Comparison of ENCODE assay signal across 8 mouse cellular contexts in genomic region chr10:20312736-20313301, GRCm38 (mm10). TPM values are rescaled to one million over a fixed set of nuclear protein-coding genes. Genes with fewer than 3 reads are reported as not detected.
DNase-seq lines count a peak whose midpoint lies in the region; ATAC-seq lines count a peak whose summit lies in the region.

No protein-coding gene starts in this region.

- peak overlapping the region; percentile 61 for H3K4me2 ChIP-seq in intestine, embryonic 15.5 days (replicated peaks)

- peak; percentile 88 for DNase-seq in adrenal gland, adult 8-10 months
- peak; percentile 83 for DNase-seq in embryo, embryonic 11.5 days (ENCODE audit: low read depth, low spot score)
- peak; percentile 82 to 84 for DNase-seq in gastrocnemius, postnatal 36 days
- peak; percentile 92 to 94 for DNase-seq in left cerebral cortex, postnatal 14 days (ENCODE audit: low spot score in 2 of 2)
- DNase-seq in right cerebral cortex, postnatal 14 days: peak; percentile 94
- peak; percentile 88 for DNase-seq in urinary bladder, postnatal 25 days (ENCODE audit: low spot score)

- ATAC-seq in intestine, embryonic 15.5 days: peak; percentile 79
- peak; percentile 70 for ATAC-seq in megakaryocyte-erythroid progenitor cell, adult 5-6 weeks (replicated peaks; ENCODE audit: low FRiP score, low TSS enrichment, poor library complexity, severe bottlenecking)

- no peaks in the 10 kb centered on the region for H3K27me3 ChIP-seq in intestine, embryonic 15.5 days (replicated peaks)

- peak overlapping the region; percentile 100 for H3K27ac ChIP-seq in intestine, embryonic 15.5 days

- peak overlapping the region; percentile 85 for H3K4me3 ChIP-seq in intestine, embryonic 15.5 days (replicated peaks)

- no peaks in the 10 kb centered on the region for H3K36me3 ChIP-seq in intestine, embryonic 15.5 days

- intact Hi-C loops in gastrocnemius, postnatal 36 days (cut with DNase I): no loop called here
- intact Hi-C loops in left cerebral cortex, postnatal 14 days (cut with DNase I): no loop called here

- H3K9me3 ChIP-seq in intestine, embryonic 15.5 days: no peaks in the 10 kb centered on the region

- H3K9ac ChIP-seq in intestine, embryonic 15.5 days: peak overlapping the region; percentile 92

- under 1% methylated on average over 54 of the region's 54 CpGs for WGBS in intestine, embryonic 15.5 days

- H3K4me1 ChIP-seq in intestine, embryonic 15.5 days (replicated peaks): 0 out of 2 replicates have a peak, but pooled peaks cover 2% of the 10 kb centered on the region

RNA-seq across cellular contexts. Expression of gene Bclaf1, which starts 0.6 kb away (rescaled TPM):
- total RNA-seq in adrenal gland, adult 8-10 months (2022): 100 to 1,000 TPM in 3 of 4 experiments, 10 to 100 TPM in 1; 99.7 to 159 (median 118) TPM
- total RNA-seq in gastrocnemius, postnatal 36 days (2021): 10 to 100 TPM; 39.4 to 50.0 TPM
- 107 and 109 TPM in 2 replicates for polyA plus RNA-seq in intestine, embryonic 15.5 days (2015; fragmentation: Nextera tagmentation; extraction: Ambion mirVana)
- total RNA-seq in left cerebral cortex, postnatal 14 days (2021): 100 to 1,000 TPM; 117 TPM
- total RNA-seq in megakaryocyte-erythroid progenitor cell, adult 5-6 weeks (2014; fragmentation: Nextera tagmentation): 292 and 335 TPM in 2 replicates
- 857 and 878 TPM in 2 replicates for total RNA-seq in megakaryocyte-erythroid progenitor cell, adult 5-6 weeks (2017)

RNA-seq across cellular contexts. Expression of gene Mtfr2, which starts 34.8 kb away (rescaled TPM):
- total RNA-seq in adrenal gland, adult 8-10 months (2022): 1 to 10 TPM in 1 of 4 experiments, under 1 TPM in 3; 0.24 to 1.0 (median 0.52) TPM
- under 1 TPM; 0.23 to 0.27 TPM for total RNA-seq in gastrocnemius, postnatal 36 days (2021)
- 1.7 and 2.2 TPM in 2 replicates for polyA plus RNA-seq in intestine, embryonic 15.5 days (2015; fragmentation: Nextera tagmentation; extraction: Ambion mirVana)
- under 1 TPM; 0.36 to 0.55 TPM for total RNA-seq in left cerebral cortex, postnatal 14 days (2021)
- 19.7 and 32.5 TPM in 2 replicates for total RNA-seq in megakaryocyte-erythroid progenitor cell, adult 5-6 weeks (2014; fragmentation: Nextera tagmentation)
- 7.7 and 12.5 TPM in 2 replicates for total RNA-seq in megakaryocyte-erythroid progenitor cell, adult 5-6 weeks (2017)

Comparison
In these comparisons a context has a peak if more than half of its experiments do, and no peak if none do; other contexts are left out.
1. Peak in every context shown above with its lines: DNase-seq, ATAC-seq, H3K4me3 ChIP-seq and H3K27ac ChIP-seq.
2. RNA of gene Mtfr2, which starts 34.8 kb away (total RNA-seq): 7.7 to 32.5 TPM in megakaryocyte-erythroid progenitor cell, adult 5-6 weeks; 0.24 to 1.0 TPM in adrenal gland, adult 8-10 months, 0.36 to 0.55 TPM in left cerebral cortex, postnatal 14 days and 0.23 to 0.27 TPM in gastrocnemius, postnatal 36 days; every median in the first group is over 4 times any median in the second.